Mouse (Mus musculus): ENCODE results near the gene Ccr1l1. TPM values are rescaled to one million over a fixed set of nuclear protein-coding genes. Genes with fewer than 3 reads are reported as not detected.
"Not testable (repeated sequence)": the region's sequence is repeated elsewhere in the genome, so short reads cannot be mapped to it uniquely, and the experiment has no call there.

Gene Ccr1l1
- polyA plus RNA-seq, 1 experiment from 2014 or later = not detected

GRCm38 (mm10) chr9:123984943-123985342 is 6.7 kb upstream of the Ccr1l1 start:
- ATAC-seq (ENCODE audit: borderline replicate concordance, extremely low read depth, low FRiP score, low TSS enrichment) = no peak
- H3K4me1 ChIP-seq = no peaks in the 10 kb centered on the region
- H3K9me3 ChIP-seq = no peaks in the 10 kb centered on the region
- H3K36me3 ChIP-seq = no peaks in the 10 kb centered on the region
- H3K4me3 ChIP-seq = no peak overlapping the region
- no peak overlapping the region for H3K9ac ChIP-seq
- H3K27ac ChIP-seq = no peak overlapping the region
- no peak overlapping the region for H3K4me2 ChIP-seq
- no peaks in the 10 kb centered on the region for H3K27me3 ChIP-seq

DNA sequence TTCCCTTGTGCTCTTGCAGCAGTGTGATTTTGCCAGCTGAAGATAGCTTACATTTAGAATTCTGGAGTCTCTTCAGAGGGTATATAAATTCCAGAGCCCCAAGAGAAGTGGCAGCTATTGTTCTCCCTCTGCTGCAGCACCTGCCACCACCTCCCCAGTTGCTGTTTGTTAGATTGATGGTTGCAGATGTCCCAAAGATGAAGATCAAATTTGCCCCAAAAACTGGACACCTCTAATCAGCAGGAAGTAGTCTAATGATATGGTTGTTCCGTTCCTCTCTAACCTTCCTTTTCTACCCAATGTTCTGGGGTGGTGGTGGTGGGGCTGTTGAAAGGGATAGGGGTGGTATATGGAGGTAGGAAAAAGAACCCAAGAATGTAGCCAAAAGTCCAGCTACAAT is 4.5 kb upstream of the Ccr1l1 start:
- Histone ChIP-seq H3K36me3 (no peaks in the 10 kb centered on the region), H3K4me2 (no peak overlapping the region), H3K9me3 (no peaks in the 10 kb centered on the region), H3K4me3 (no peak overlapping the region), H3K27ac (no peak overlapping the region), H3K4me1 (no peaks in the 10 kb centered on the region), H3K27me3 (no peaks in the 10 kb centered on the region), H3K9ac (no peak overlapping the region)
- WGBS = 74% methylated on average over 1 of the region's 1 CpGs
- no peak for ATAC-seq (ENCODE audit: borderline replicate concordance, extremely low read depth, low FRiP score, low TSS enrichment)

GRCm38 (mm10) chr9:123981909-123982308 is 3.7 kb upstream of the Ccr1l1 start:
- 55% methylated on average over 4 of the region's 4 CpGs for WGBS
- Histone ChIP-seq H3K27ac (no peak overlapping the region), H3K4me3 (no peak overlapping the region), H3K9ac (no peak overlapping the region), H3K4me2 (no peak overlapping the region), H3K4me1 (no peaks in the 10 kb centered on the region), H3K27me3 (no peaks in the 10 kb centered on the region), H3K9me3 (no peaks in the 10 kb centered on the region), H3K36me3 (no peaks in the 10 kb centered on the region)
- ATAC-seq (ENCODE audit: borderline replicate concordance, extremely low read depth, low FRiP score, low TSS enrichment) = no peak

GRCm38 (mm10) chr9:123980858-123981475 is 2.8 kb upstream of the Ccr1l1 start:
- H3K36me3 ChIP-seq; H3K4me3 ChIP-seq; H3K4me1 ChIP-seq; H3K27me3 ChIP-seq; ATAC-seq (ENCODE audit: borderline replicate concordance, extremely low read depth, low FRiP score, low TSS enrichment); H3K9me3 ChIP-seq; H3K9ac ChIP-seq; H3K27ac ChIP-seq; H3K4me2 ChIP-seq: not testable (repeated sequence)
- no CpG with 5 or more reads among the region's 3 CpGs for WGBS

- no peak overlapping the region for H3K27ac ChIP-seq
Measured at GRCm38 (mm10) chr9:123976876-123977663, 1.1 kb downstream of the Ccr1l1 start.

GRCm38 (mm10) chr9:123975630-123976029 is 2.6 kb downstream of the Ccr1l1 start:
- H3K27me3 ChIP-seq = no peaks in the 10 kb centered on the region
- H3K4me3 ChIP-seq = no peak overlapping the region
- ATAC-seq (ENCODE audit: borderline replicate concordance, extremely low read depth, low FRiP score, low TSS enrichment) = no peak
- no peaks in the 10 kb centered on the region for H3K4me1 ChIP-seq
- H3K9me3 ChIP-seq = no peaks in the 10 kb centered on the region
- no peaks in the 10 kb centered on the region for H3K36me3 ChIP-seq
- H3K9ac ChIP-seq = no peak overlapping the region
- 70% methylated on average over 2 of the region's 2 CpGs for WGBS
- no peak overlapping the region for H3K4me2 ChIP-seq
- H3K27ac ChIP-seq = no peak overlapping the region

More at GRCm38 (mm10) chr9:123976876-123977663, 1.1 kb downstream of the Ccr1l1 start:
- ATAC-seq (ENCODE audit: borderline replicate concordance, extremely low read depth, low FRiP score, low TSS enrichment) = no peak
- no peaks in the 10 kb centered on the region for H3K9me3 ChIP-seq
- no peak overlapping the region for H3K9ac ChIP-seq
- no peak overlapping the region for H3K4me2 ChIP-seq
- no peaks in the 10 kb centered on the region for H3K36me3 ChIP-seq
- no peaks in the 10 kb centered on the region for H3K27me3 ChIP-seq
- 75% methylated on average over 9 of the region's 9 CpGs for WGBS
- no peaks in the 10 kb centered on the region for H3K4me1 ChIP-seq
- H3K4me3 ChIP-seq = no peak overlapping the region

DNA sequence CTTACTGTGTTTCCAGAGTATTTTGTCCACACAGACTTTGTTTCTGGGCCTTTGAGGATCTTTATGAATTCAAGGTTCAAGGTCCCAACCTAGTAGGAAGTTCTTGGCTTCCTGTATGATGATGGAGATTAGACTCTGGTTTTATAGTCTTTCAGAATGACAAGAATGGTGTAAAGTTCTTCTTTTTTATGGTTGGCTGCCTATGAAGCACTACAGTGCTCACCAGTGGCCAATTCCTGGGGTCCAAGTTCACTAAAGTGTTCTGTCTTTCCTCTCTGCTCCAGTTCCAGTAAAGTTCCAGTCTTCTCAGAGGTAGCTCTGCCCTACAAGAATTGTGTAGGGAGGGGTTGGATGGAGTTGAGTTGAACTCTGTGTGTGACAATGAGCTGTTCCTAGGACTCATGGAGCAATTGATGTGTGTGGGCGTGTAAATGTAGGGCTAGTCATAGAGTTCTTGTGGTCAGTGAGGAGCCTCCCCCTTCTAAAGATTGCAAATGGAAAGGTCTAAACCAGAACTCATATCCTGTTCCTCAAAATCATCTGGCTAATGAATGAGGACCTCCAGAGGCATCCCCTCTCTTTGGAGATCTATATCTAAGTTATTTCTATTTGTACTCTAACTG is 9.8 kb downstream of the Ccr1l1 start, which contains the start of gene Ccr1:
Gene Ccr1 (minus strand): TSS at position 403 of the 623 bp plus-strand sequence.
- Histone ChIP-seq H3K27me3 (no peaks in the 10 kb centered on the region), H3K4me3 (no peak within 1 kb of the TSS), H3K9ac (no peak within 1 kb of the TSS), H3K4me2 (no peak within 1 kb of the TSS), H3K36me3 (no peaks in the 10 kb centered on the region), H3K9me3 (no peaks in the 10 kb centered on the region), H3K27ac (no peak within 1 kb of the TSS), H3K4me1 (no peaks in the 10 kb centered on the region)
- WGBS = 75% methylated on average over 1 of the region's 1 CpGs
- ATAC-seq (ENCODE audit: borderline replicate concordance, extremely low read depth, low FRiP score, low TSS enrichment) = no peak

- H3K9me3 ChIP-seq; H3K4me1 ChIP-seq; H3K27me3 ChIP-seq; ATAC-seq (ENCODE audit: borderline replicate concordance, extremely low read depth, low FRiP score, low TSS enrichment); H3K36me3 ChIP-seq; H3K9ac ChIP-seq; H3K4me2 ChIP-seq; H3K27ac ChIP-seq; H3K4me3 ChIP-seq: not testable (repeated sequence)
- WGBS = 91% methylated on average over 1 of the region's 4 CpGs
Measured at GRCm38 (mm10) chr9:123966858-123967495, 11.2 kb downstream of the Ccr1l1 start.

DNA sequence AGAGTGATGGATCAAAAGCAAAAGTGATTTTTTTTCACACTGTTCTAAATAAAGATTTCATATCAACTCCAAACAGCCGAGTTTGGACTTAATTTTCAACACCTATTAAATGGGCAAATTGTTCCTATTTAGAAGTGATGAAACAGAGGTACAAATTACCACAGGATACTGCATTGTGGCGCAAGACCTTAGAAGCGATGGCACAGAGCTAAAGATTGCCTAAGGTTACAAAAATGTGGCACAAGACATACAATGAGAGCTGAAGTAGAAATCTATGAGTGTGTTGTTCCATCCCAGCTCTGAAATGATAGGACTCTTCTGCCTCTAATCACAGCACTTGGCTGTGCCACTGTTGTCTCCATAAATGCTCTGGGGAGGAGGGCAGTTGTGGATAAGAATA is 13.4 kb downstream of the Ccr1l1 start:
- Histone ChIP-seq H3K27ac (no peak overlapping the region), H3K4me1 (no peaks in the 10 kb centered on the region), H3K4me3 (no peak overlapping the region), H3K4me2 (no peak overlapping the region), H3K9me3 (no peaks in the 10 kb centered on the region), H3K27me3 (no peaks in the 10 kb centered on the region), H3K36me3 (no peaks in the 10 kb centered on the region), H3K9ac (no peak overlapping the region)
- ATAC-seq (ENCODE audit: borderline replicate concordance, extremely low read depth, low FRiP score, low TSS enrichment) = no peak
- 71% methylated on average over 3 of the region's 3 CpGs for WGBS

- H3K4me2 ChIP-seq = no peak overlapping the region
- no peaks in the 10 kb centered on the region for H3K27me3 ChIP-seq
- no peak for ATAC-seq (ENCODE audit: borderline replicate concordance, extremely low read depth, low FRiP score, low TSS enrichment)
- H3K4me1 ChIP-seq = no peaks in the 10 kb centered on the region
- WGBS = 79% methylated on average over 1 of the region's 1 CpGs
- no peak overlapping the region for H3K9ac ChIP-seq
- H3K27ac ChIP-seq = no peak overlapping the region
- H3K36me3 ChIP-seq = no peaks in the 10 kb centered on the region
- no peaks in the 10 kb centered on the region for H3K9me3 ChIP-seq
- no peak overlapping the region for H3K4me3 ChIP-seq
Measured at GRCm38 (mm10) chr9:123960161-123960560, 18.0 kb downstream of the Ccr1l1 start.

GRCm38 (mm10) chr9:123957911-123958413 is 20.2 kb downstream of the Ccr1l1 start:
- no peak for ATAC-seq (ENCODE audit: borderline replicate concordance, extremely low read depth, low FRiP score, low TSS enrichment)
- Histone ChIP-seq H3K27ac (no peak overlapping the region), H3K36me3 (no peaks in the 10 kb centered on the region), H3K4me1 (no peaks in the 10 kb centered on the region), H3K4me2 (no peak overlapping the region), H3K27me3 (no peaks in the 10 kb centered on the region), H3K4me3 (no peak overlapping the region), H3K9me3 (no peaks in the 10 kb centered on the region), H3K9ac (no peak overlapping the region)
- WGBS = 58% methylated on average over 3 of the region's 3 CpGs

- ATAC-seq (ENCODE audit: borderline replicate concordance, extremely low read depth, low FRiP score, low TSS enrichment) = no peak
- Histone ChIP-seq H3K9ac (no peak overlapping the region), H3K9me3 (no peaks in the 10 kb centered on the region), H3K36me3 (no peaks in the 10 kb centered on the region), H3K4me3 (no peak overlapping the region), H3K27ac (no peak overlapping the region), H3K4me2 (no peak overlapping the region), H3K27me3 (no peaks in the 10 kb centered on the region), H3K4me1 (no peaks in the 10 kb centered on the region)
- WGBS = 68% methylated on average over 1 of the region's 1 CpGs
Measured at GRCm38 (mm10) chr9:123956892-123957291, 21.3 kb downstream of the Ccr1l1 start.

Data from lung, embryonic 15.5 days (tissue).